Mouse (Mus musculus) testis, adult 2 months (tissue): Measurements from ENCODE around the gene Auts2. TPM values are rescaled to one million over a fixed set of nuclear protein-coding genes. Genes with fewer than 3 reads are reported as not detected.

Experiments used
- H3K27ac ChIP-seq: fragments of 200-500 bp; 2 replicates; pipeline ENCODE4 v1.5.1; 2012; ENCODE audit warnings: low read depth, low read length; ENCODE audit not compliant: control insufficient read depth, insufficient read depth
- H3K27me3 ChIP-seq: fragments of 200-500 bp; 2 replicates; pipeline ENCODE4 v1.6.1; 2012; ENCODE audit warnings: mild to moderate bottlenecking, low read length, moderate library complexity; ENCODE audit not compliant: control insufficient read depth, insufficient read depth
- H3K36me3 ChIP-seq: fragments of 200-500 bp; 2 replicates; pipeline ENCODE4 v1.6.1; 2012; ENCODE audit warnings: mild to moderate bottlenecking, low read length; ENCODE audit not compliant: control insufficient read depth, insufficient read depth
- H3K4me1 ChIP-seq: fragments of 200-500 bp; 2 replicates; pipeline ENCODE4 v1.6.1; 2012; ENCODE audit warnings: low read length; ENCODE audit not compliant: control insufficient read depth, insufficient read depth
- H3K4me3 ChIP-seq: fragments of 200-500 bp; 2 replicates; pipeline ENCODE4 v1.5.1; 2012; ENCODE audit warnings: low read depth, mild to moderate bottlenecking, low read length, moderate library complexity, mixed read lengths; ENCODE audit not compliant: control insufficient read depth
- CTCF ChIP-seq: fragments of 200-500 bp; IDR thresholded peaks from 2 replicates; pipeline ENCODE4 v1.5.1; 2012; ENCODE audit warnings: low read depth, mild to moderate bottlenecking, inconsistent platforms, low read length, moderate library complexity; ENCODE audit not compliant: control insufficient read depth, insufficient read depth, insufficient replicate concordance
- POLR2A ChIP-seq: fragments of 200-500 bp; IDR thresholded peaks from 2 replicates; pipeline ENCODE4 v1.6.1; 2012; ENCODE audit warnings: low read depth, mild to moderate bottlenecking, inconsistent platforms, low read length, moderate library complexity; ENCODE audit not compliant: control insufficient read depth
- polyA plus RNA-seq: library from polyadenylated mRNA; depleted of rRNA; stranded (reverse); fragments of >200 nt; gene quantifications from 2 replicates; pipeline ENCODE4 v1.2.3, GENCODE M21; 2012

Auts2 gene
- polyA plus RNA-seq, 1 experiment: 4.3 TPM

- Histone ChIP-seq H3K36me3 (no peaks in the 10 kb centered on the region), H3K27me3 (no peaks in the 10 kb centered on the region), H3K4me1 (no peaks in the 10 kb centered on the region), H3K27ac (no peak overlapping the region), H3K4me3 (no peak overlapping the region)
- no peak for TF ChIP-seq POLR2A
- TF ChIP-seq CTCF: no peak
Measured at GRCm38 (mm10) chr5:131956090-131956489, 587.1 kb downstream of the Auts2 start.

DNA sequence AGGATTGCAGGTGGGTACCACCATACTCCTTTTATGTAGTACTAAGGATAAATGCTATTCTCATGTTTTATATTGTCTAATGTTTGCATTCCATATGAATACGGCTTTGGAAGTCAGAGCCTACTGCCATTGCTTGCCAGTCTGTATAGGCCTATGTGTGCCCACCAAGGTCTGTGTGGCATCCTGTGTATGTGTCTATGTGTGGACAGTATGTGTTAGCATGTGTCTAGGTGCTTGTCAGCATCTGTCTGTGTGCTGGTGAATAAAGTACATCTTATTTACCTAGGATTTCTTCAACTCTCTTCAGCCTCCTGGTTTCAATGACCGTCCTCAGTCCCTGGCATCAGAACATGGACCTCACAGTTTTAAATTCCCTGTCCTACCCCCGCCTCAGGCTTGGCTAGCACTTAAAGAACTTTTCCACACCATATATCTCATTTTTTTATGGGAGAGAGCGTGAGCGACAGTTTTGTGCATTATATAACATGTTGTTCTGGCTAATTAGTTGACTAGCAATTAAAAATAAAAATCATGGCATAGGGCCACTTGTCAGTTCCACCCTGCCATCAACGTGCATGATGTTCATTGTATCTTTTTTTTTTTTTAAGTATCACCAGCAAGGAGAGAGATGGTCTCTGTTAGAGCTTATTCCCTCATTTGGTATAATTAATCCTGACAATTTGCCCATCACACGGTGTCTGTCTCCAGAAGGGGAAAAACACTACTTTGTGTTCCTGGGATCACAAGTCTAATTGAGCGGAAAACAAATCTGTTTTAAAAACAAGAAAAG lies 587.7 kb downstream of the Auts2 start:
- no peak for TF ChIP-seq POLR2A
- H3K4me1 ChIP-seq: no peaks in the 10 kb centered on the region
- no peaks in the 10 kb centered on the region for H3K36me3 ChIP-seq
- H3K27me3 ChIP-seq: no peaks in the 10 kb centered on the region
- no peak overlapping the region for H3K4me3 ChIP-seq
- no peak overlapping the region for H3K27ac ChIP-seq

DNA sequence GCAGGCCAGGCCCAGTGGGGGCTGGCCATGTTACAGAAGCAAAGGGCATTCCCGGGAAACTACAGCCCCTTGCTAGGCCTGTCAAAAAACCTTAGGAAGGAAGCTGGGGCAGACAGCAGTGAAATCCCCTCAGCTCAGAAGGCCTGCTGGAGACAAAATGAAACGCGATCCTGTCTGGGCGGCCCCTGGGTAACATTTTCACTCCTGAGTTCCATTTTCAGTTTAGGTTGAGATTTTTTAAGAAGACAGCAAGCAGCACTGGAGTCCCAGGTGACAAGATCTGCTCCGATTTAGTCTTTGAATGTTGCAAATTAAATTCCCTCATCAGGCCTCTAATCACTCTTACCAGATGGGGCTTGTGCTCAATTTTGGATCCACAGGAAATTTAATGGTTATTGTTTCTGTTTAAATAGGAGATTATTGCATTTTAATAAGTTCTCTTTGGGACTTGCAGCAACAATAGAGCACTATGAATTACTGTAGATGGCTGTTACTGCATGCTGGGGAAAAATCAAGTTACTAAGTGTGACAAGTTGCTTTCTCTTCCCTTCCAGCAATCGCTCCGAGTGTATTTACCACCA lies 594.5 kb downstream of the Auts2 start:
- TF ChIP-seq POLR2A: no peak
- TF ChIP-seq CTCF: no peak
- H3K4me1 ChIP-seq: no peaks in the 10 kb centered on the region
- no peaks in the 10 kb centered on the region for H3K36me3 ChIP-seq
- H3K27ac ChIP-seq: no peak overlapping the region
- no peaks in the 10 kb centered on the region for H3K27me3 ChIP-seq
- H3K4me3 ChIP-seq: no peak overlapping the region

GRCm38 (mm10) chr5:131946801-131947200 lies 596.3 kb downstream of the Auts2 start:
- H3K4me1 ChIP-seq: no peaks in the 10 kb centered on the region
- TF ChIP-seq POLR2A (no peak), CTCF (no peak)
- no peaks in the 10 kb centered on the region for H3K36me3 ChIP-seq
- H3K4me3 ChIP-seq: no peak overlapping the region
- no peaks in the 10 kb centered on the region for H3K27me3 ChIP-seq
- H3K27ac ChIP-seq: no peak overlapping the region

DNA sequence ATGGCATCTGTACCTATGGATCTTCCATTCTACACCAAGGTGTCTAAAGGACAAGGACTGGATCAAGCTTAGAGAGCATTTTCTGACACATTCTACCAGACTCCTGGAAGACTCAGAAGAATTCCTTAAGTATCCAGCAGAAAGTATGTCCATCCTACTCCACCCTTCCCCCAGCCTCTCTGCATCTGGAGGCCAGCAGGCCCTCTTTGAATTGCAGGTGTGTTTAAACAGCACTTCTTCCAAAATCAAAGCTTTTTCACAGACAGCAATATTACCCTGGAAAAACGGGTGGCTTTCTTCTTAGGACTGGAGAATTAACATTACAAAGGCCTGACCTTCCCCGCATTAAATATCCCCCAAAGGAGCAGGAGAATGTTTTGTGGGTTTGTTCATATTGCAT lies 598.4 kb downstream of the Auts2 start:
- Histone ChIP-seq H3K27me3 (no peaks in the 10 kb centered on the region), H3K36me3 (no peaks in the 10 kb centered on the region), H3K27ac (no peak overlapping the region), H3K4me3 (no peak overlapping the region), H3K4me1 (no peaks in the 10 kb centered on the region)
- TF ChIP-seq POLR2A (no peak), CTCF (no peak)

DNA sequence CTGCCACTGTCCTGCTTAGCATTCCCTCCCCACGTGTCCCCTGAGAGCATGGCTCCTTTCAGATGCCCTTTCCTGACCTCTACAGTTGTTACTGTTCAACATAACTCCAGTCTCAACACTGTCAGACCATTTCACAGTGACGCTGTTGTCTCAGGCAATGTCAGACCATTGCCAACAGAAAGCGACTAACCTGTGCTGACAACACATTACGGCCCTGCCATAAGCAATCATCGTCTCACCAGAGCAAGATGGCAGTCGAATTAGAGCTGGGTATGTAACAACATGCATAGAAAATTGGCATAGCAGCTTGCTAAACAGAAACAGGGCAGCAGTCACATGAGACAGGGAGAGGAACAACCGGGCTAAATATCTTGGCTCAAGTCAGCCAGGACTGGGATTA lies 614.4 kb downstream of the Auts2 start:
- H3K27me3 ChIP-seq: no peaks in the 10 kb centered on the region
- H3K27ac ChIP-seq: no peak overlapping the region
- TF ChIP-seq POLR2A (no peak), CTCF (no peak)
- no peaks in the 10 kb centered on the region for H3K36me3 ChIP-seq
- H3K4me1 ChIP-seq: no peaks in the 10 kb centered on the region
- H3K4me3 ChIP-seq: no peak overlapping the region

DNA sequence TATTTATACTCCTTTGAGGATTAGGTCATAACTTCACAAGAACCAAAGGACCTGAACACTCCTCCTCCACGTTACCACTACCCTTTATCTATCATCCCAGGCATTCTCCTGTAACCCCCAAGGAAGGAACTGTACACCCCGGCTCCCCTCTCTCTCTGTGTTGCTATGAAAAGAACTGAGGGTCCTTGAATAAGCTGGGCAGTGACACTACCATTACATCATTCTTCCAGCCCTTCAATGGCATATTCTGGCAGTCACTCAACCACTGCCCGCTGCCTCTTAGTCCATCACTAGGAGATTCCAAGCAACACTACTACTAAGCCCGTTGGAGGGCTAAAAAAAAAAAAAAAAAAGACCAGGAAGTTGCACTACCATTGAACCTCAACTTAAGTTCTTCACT lies 620.4 kb downstream of the Auts2 start:
- Histone ChIP-seq H3K4me1 (no peaks in the 10 kb centered on the region), H3K36me3 (no peaks in the 10 kb centered on the region), H3K4me3 (no peak overlapping the region), H3K27me3 (no peaks in the 10 kb centered on the region), H3K27ac (no peak overlapping the region)
- TF ChIP-seq POLR2A (no peak), CTCF (no peak)

DNA sequence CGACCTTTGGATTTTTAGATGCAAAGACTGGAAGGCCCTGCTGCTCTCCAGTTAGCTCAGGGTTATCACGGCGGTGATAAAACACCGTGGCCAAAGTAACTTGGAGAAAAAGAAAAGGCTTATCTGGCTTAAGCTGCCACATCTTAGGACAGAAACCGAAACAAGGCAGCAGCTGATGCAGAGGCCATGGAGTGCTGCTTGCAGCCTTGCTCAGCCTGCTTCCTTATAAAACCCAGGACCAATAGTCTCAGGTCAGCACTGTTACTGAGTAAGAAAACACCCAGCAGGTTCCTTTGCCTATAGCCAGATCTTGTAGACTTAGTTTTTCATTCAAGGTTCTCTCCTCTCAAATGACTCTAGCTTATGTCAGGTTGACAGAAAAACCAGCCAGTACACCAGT lies 621.0 kb downstream of the Auts2 start:
- H3K4me1 ChIP-seq: no peaks in the 10 kb centered on the region
- TF ChIP-seq POLR2A (no peak), CTCF (no peak)
- H3K27me3 ChIP-seq: no peaks in the 10 kb centered on the region
- H3K36me3 ChIP-seq: no peaks in the 10 kb centered on the region
- no peak overlapping the region for H3K4me3 ChIP-seq
- H3K27ac ChIP-seq: no peak overlapping the region
